Mouse (Mus musculus) stomach, postnatal 0 days (tissue): ENCODE measurements around the gene Zbtb6.

Experiments
- CTCF ChIP-seq: IDR thresholded peaks from 2 replicates; pipeline ENCODE4 v1.5.1; 2016; ENCODE audit warnings: antibody characterized with exemption, low read depth, mild to moderate bottlenecking, moderate library complexity
- EP300 ChIP-seq: optimal IDR thresholded peaks from 2 replicates; pipeline ENCODE3; 2016; ENCODE audit warnings: antibody characterized with exemption

- no peak for TF ChIP-seq CTCF
- TF ChIP-seq EP300, result no peak
Observed at GRCm38 (mm10) chr2:37376018-37376417, 67.0 kb downstream of the Zbtb6 start.
